Mouse (Mus musculus): ENCODE measurements around the gene Tmem8.
"Not testable (repeated sequence)": the region's sequence is repeated elsewhere in the genome, so short reads cannot be mapped to it uniquely, and the experiment has no call there.

GRCm38 (mm10) chr17:26099316-26099715 is 13.8 kb upstream of the Tmem8 start:
- not testable (repeated sequence) for TF ChIP-seq CTCF (IDR thresholded peaks at IDR 0.05; ENCODE audit: low read depth, low read length); POLR2A (IDR thresholded peaks at IDR 0.05; ENCODE audit: extremely low read depth, insufficient read depth, low read length)
